Mouse (Mus musculus) kidney, embryonic 15.5 days (tissue): Measurements from ENCODE around the gene Ndufs8. TPM values are rescaled to one million over a fixed set of nuclear protein-coding genes. Genes with fewer than 3 reads are reported as not detected.

Experiments
- ATAC-seq: fragments of 200-750 bp; cut with Nextera tagmentation; replicated peaks from 2 replicates; pipeline ENCODE4 v1.8.0; 2017; ENCODE audit warnings: moderate TSS enrichment; ENCODE audit not compliant: low FRiP score
- H3K27ac ChIP-seq: fragments of 300-500 bp; sonication (generic); 2 replicates; pipeline ENCODE4 v1.5.1; 2015; ENCODE audit warnings: mild to moderate bottlenecking, inconsistent platforms
- H3K27me3 ChIP-seq: fragments of 300-500 bp; sonication (generic); 2 replicates; pipeline ENCODE4 v1.6.1; 2015; ENCODE audit warnings: inconsistent platforms
- H3K36me3 ChIP-seq: fragments of 300-500 bp; sonication (generic); 2 replicates; pipeline ENCODE4 v1.6.1; 2015; ENCODE audit warnings: inconsistent platforms
- H3K4me1 ChIP-seq: fragments of 300-500 bp; sonication (generic); 2 replicates; pipeline ENCODE4 v1.6.1; 2015; ENCODE audit warnings: inconsistent platforms
- H3K4me2 ChIP-seq: fragments of 300-500 bp; sonication (generic); 2 replicates; pipeline ENCODE4 v1.6.1; 2015; ENCODE audit warnings: moderate library complexity, mild to moderate bottlenecking, inconsistent platforms
- H3K4me3 ChIP-seq: fragments of 300-500 bp; sonication (generic); replicated peaks from 2 replicates; pipeline ENCODE4 v1.5.1; 2015; ENCODE audit warnings: mild to moderate bottlenecking, inconsistent platforms
- H3K9ac ChIP-seq: fragments of 300-500 bp; sonication (generic); 2 replicates; pipeline ENCODE4 v1.6.1; 2015; ENCODE audit warnings: mild to moderate bottlenecking, inconsistent platforms
- H3K9me3 ChIP-seq: fragments of 300-500 bp; sonication (generic); replicated peaks from 2 replicates; pipeline ENCODE4 v1.6.1; 2016; ENCODE audit warnings: inconsistent platforms
- WGBS: fragments of 180-500 bp; shearing (Covaris S2); methylation state at CpG from one replicate; pipeline ENCODE4 v1.1.7; 2015; ENCODE audit warnings: mixed read lengths; 5-methylcytosine and 5-hydroxymethylcytosine counted together
- polyA plus RNA-seq: library from polyadenylated mRNA; unstranded; fragments of >200 nt; fragmentation: Nextera tagmentation; extraction: Ambion mirVana; gene quantifications from 2 replicates; pipeline ENCODE4 v1.2.1, GENCODE M21; 2015

Gene Ndufs8
- polyA plus RNA-seq, 1 experiment from 2014 or later = 344 TPM

GRCm38 (mm10) chr19:3947813-3948212 lies 35.2 kb upstream of the Ndufs8 start:
- 83% methylated on average over 3 of the region's 3 CpGs for WGBS
- no peak overlapping the region for H3K9ac ChIP-seq
- H3K4me1 ChIP-seq = peaks cover 19% of the 10 kb centered on the region

GRCm38 (mm10) chr19:3946715-3947114 lies 34.1 kb upstream of the Ndufs8 start:
- 21% methylated on average over 2 of the region's 2 CpGs for WGBS
- Histone ChIP-seq H3K4me3 (no peak overlapping the region), H3K4me1 (peaks cover 21% of the 10 kb centered on the region), H3K9me3 (no peaks in the 10 kb centered on the region), H3K27me3 (no peaks in the 10 kb centered on the region), H3K4me2 (no peak overlapping the region), H3K9ac (no peak overlapping the region), H3K36me3 (no peaks in the 10 kb centered on the region), H3K27ac (no peak overlapping the region)
- ATAC-seq = no peak

More at GRCm38 (mm10) chr19:3947813-3948212, 35.2 kb upstream of the Ndufs8 start:
- Histone ChIP-seq H3K4me2 (no peak overlapping the region), H3K9me3 (no peaks in the 10 kb centered on the region), H3K27ac (no peak overlapping the region), H3K36me3 (no peaks in the 10 kb centered on the region), H3K4me3 (no peak overlapping the region), H3K27me3 (no peaks in the 10 kb centered on the region)
- ATAC-seq = no peak

GRCm38 (mm10) chr19:3945872-3946564 lies 33.4 kb upstream of the Ndufs8 start:
- Histone ChIP-seq H3K9me3 (no peaks in the 10 kb centered on the region), H3K4me2 (no peak overlapping the region), H3K27me3 (no peaks in the 10 kb centered on the region), H3K4me3 (no peak overlapping the region), H3K27ac (peak overlapping the region; percentile 33; the same call in 1 of the 2 replicates), H3K9ac (no peak overlapping the region), H3K4me1 (peaks cover 21% of the 10 kb centered on the region), H3K36me3 (no peaks in the 10 kb centered on the region)
- 28% methylated on average over 10 of the region's 10 CpGs for WGBS
- ATAC-seq = no peak

- Histone ChIP-seq H3K4me3 (0 out of 2 replicates have a peak overlapping the region, but pooled peaks have one; percentile 9), H3K27ac (no peak overlapping the region), H3K4me2 (peak overlapping the region; percentile 43), H3K9me3 (no peaks in the 10 kb centered on the region), H3K9ac (no peak overlapping the region), H3K27me3 (no peaks in the 10 kb centered on the region), H3K36me3 (no peaks in the 10 kb centered on the region), H3K4me1 (peaks cover 15% of the 10 kb centered on the region)
- peak; percentile 74; the same call in 1 of the 2 replicates for ATAC-seq
- 25% methylated on average over 27 of the region's 27 CpGs for WGBS
These were observed 30.6 kb upstream of the Ndufs8 start for GRCm38 (mm10) chr19:3942986-3943735.

GRCm38 (mm10) chr19:3942315-3942714 lies 29.7 kb upstream of the Ndufs8 start:
- Histone ChIP-seq H3K36me3 (no peaks in the 10 kb centered on the region), H3K9me3 (no peaks in the 10 kb centered on the region), H3K4me2 (no peak overlapping the region), H3K4me3 (no peak overlapping the region), H3K9ac (no peak overlapping the region), H3K4me1 (peaks cover 15% of the 10 kb centered on the region), H3K27ac (no peak overlapping the region), H3K27me3 (no peaks in the 10 kb centered on the region)
- 84% methylated on average over 7 of the region's 7 CpGs for WGBS
- ATAC-seq = no peak

- H3K27me3 ChIP-seq = no peaks in the 10 kb centered on the region
- peak overlapping the region; percentile 51 for H3K4me3 ChIP-seq
- peaks cover 21% of the 10 kb centered on the region for H3K4me1 ChIP-seq
- no peaks in the 10 kb centered on the region for H3K36me3 ChIP-seq
- peak overlapping the region; percentile 91 for H3K4me2 ChIP-seq
- no peaks in the 10 kb centered on the region for H3K9me3 ChIP-seq
- peak; percentile 41; the same call in 1 of the 2 replicates for ATAC-seq
- H3K9ac ChIP-seq = peak overlapping the region; percentile 47
- H3K27ac ChIP-seq = peak overlapping the region; percentile 33
- WGBS = 9% methylated on average over 22 of the region's 22 CpGs
These were observed 23.6 kb upstream of the Ndufs8 start for GRCm38 (mm10) chr19:3935896-3936850.

- peak within 1 kb of the TSS; percentile 51 for H3K4me3 ChIP-seq
- peaks cover 30% of the 10 kb centered on the region for H3K4me1 ChIP-seq
- ATAC-seq = peak; percentile 87
- H3K36me3 ChIP-seq = no peaks in the 10 kb centered on the region
- H3K27ac ChIP-seq = peak within 1 kb of the TSS; percentile 33
- WGBS = 7% methylated on average over 39 of the region's 42 CpGs
- H3K9me3 ChIP-seq = no peaks in the 10 kb centered on the region
- peak within 1 kb of the TSS; percentile 91 for H3K4me2 ChIP-seq
- H3K27me3 ChIP-seq = no peaks in the 10 kb centered on the region
- H3K9ac ChIP-seq = peak within 1 kb of the TSS; percentile 47
These were observed 22.7 kb upstream of the Ndufs8 start, which contains the start of gene Unc93b1 for GRCm38 (mm10) chr19:3935032-3935895. Unc93b1 (plus strand) TSS chr19:3935186.

- H3K4me1 ChIP-seq = peaks cover 45% of the 10 kb centered on the region
- no peaks in the 10 kb centered on the region for H3K36me3 ChIP-seq
- no peaks in the 10 kb centered on the region for H3K9me3 ChIP-seq
- no peak overlapping the region for H3K27ac ChIP-seq
- no peak overlapping the region for H3K9ac ChIP-seq
- ATAC-seq = no peak
- 89% methylated on average over 9 of the region's 9 CpGs for WGBS
- H3K4me3 ChIP-seq = no peak overlapping the region
- no peak overlapping the region for H3K4me2 ChIP-seq
- H3K27me3 ChIP-seq = no peaks in the 10 kb centered on the region
These were observed 19.1 kb upstream of the Ndufs8 start for GRCm38 (mm10) chr19:3931716-3932115.

- H3K4me2 ChIP-seq = no peak overlapping the region
- ATAC-seq = no peak
- 56% methylated on average over 21 of the region's 21 CpGs for WGBS
- no peak overlapping the region; the same call in 1 of the 2 replicates for H3K9ac ChIP-seq
- H3K4me3 ChIP-seq = no peak overlapping the region
- peak overlapping the region; percentile 81 for H3K27ac ChIP-seq
- no peaks in the 10 kb centered on the region for H3K27me3 ChIP-seq
- no peaks in the 10 kb centered on the region for H3K9me3 ChIP-seq
- no peaks in the 10 kb centered on the region for H3K36me3 ChIP-seq
- peaks cover 35% of the 10 kb centered on the region for H3K4me1 ChIP-seq
These were observed 17.9 kb upstream of the Ndufs8 start for GRCm38 (mm10) chr19:3930262-3931057.

GRCm38 (mm10) chr19:3929211-3929941 lies 16.8 kb upstream of the Ndufs8 start, which contains the start of gene Aldh3b1:
Aldh3b1 (minus strand) TSS chr19:3929808.
- H3K9me3 ChIP-seq = no peaks in the 10 kb centered on the region
- H3K4me3 ChIP-seq = no peak within 1 kb of the TSS
- H3K27me3 ChIP-seq = no peaks in the 10 kb centered on the region
- H3K36me3 ChIP-seq = no peaks in the 10 kb centered on the region
- peaks cover 30% of the 10 kb centered on the region for H3K4me1 ChIP-seq
- 52% methylated on average over 12 of the region's 12 CpGs for WGBS
- peak within 1 kb of the TSS; percentile 81 for H3K27ac ChIP-seq
- no peak within 1 kb of the TSS for H3K4me2 ChIP-seq
- ATAC-seq = peak; percentile 41; the same call in 1 of the 2 replicates
- no peak within 1 kb of the TSS; the same call in 1 of the 2 replicates for H3K9ac ChIP-seq
